Mouse (Mus musculus) cerebral cortex, adult 2 months (tissue): ENCODE data around the gene Gm28043.

Source experiments
- WGBS: fragments of 180-500 bp; shearing (Covaris S2); methylation state at CpG from one replicate; pipeline ENCODE4 v1.1.7; 2018; 5-methylcytosine and 5-hydroxymethylcytosine counted together

The Gm28043 gene

GRCm38 (mm10) chr17:29712565-29712964 lies 97.9 kb downstream of the Gm28043 start:
- WGBS = 66% methylated on average over 7 of the region's 7 CpGs

- 82% methylated on average over 4 of the region's 4 CpGs for WGBS
Measured at GRCm38 (mm10) chr17:29713734-29714133, 99.1 kb downstream of the Gm28043 start.

GRCm38 (mm10) chr17:29716732-29717445 lies 102.2 kb downstream of the Gm28043 start, which contains the start of gene Ccdc167:
Ccdc167 (minus strand) TSS chr17:29717044.
- WGBS = 5% methylated on average over 41 of the region's 41 CpGs

GRCm38 (mm10) chr17:29718660-29719059 lies 104.0 kb downstream of the Gm28043 start:
- WGBS = 67% methylated on average over 8 of the region's 8 CpGs

- 80% methylated on average over 13 of the region's 13 CpGs for WGBS
Measured at GRCm38 (mm10) chr17:29719628-29720575, 105.2 kb downstream of the Gm28043 start.

GRCm38 (mm10) chr17:29720755-29721365 lies 106.2 kb downstream of the Gm28043 start:
- 63% methylated on average over 11 of the region's 11 CpGs for WGBS

GRCm38 (mm10) chr17:29724610-29725009 lies 109.9 kb downstream of the Gm28043 start:
- 29% methylated on average over 6 of the region's 6 CpGs for WGBS

- WGBS = 44% methylated on average over 6 of the region's 6 CpGs
Measured at GRCm38 (mm10) chr17:29725027-29725620, 110.4 kb downstream of the Gm28043 start.

GRCm38 (mm10) chr17:29728082-29728481 lies 113.4 kb downstream of the Gm28043 start:
- WGBS = 71% methylated on average over 8 of the region's 8 CpGs

GRCm38 (mm10) chr17:29730510-29731265 lies 116.0 kb downstream of the Gm28043 start:
- WGBS = 66% methylated on average over 13 of the region's 13 CpGs

GRCm38 (mm10) chr17:29731266-29731952 lies 116.7 kb downstream of the Gm28043 start:
- WGBS = 59% methylated on average over 12 of the region's 12 CpGs

GRCm38 (mm10) chr17:29731953-29732325 lies 117.3 kb downstream of the Gm28043 start:
- 53% methylated on average over 6 of the region's 6 CpGs for WGBS

- 79% methylated on average over 2 of the region's 2 CpGs for WGBS
Measured at GRCm38 (mm10) chr17:29732522-29732921, 117.8 kb downstream of the Gm28043 start.

- WGBS = 68% methylated on average over 15 of the region's 15 CpGs
Measured at GRCm38 (mm10) chr17:29736448-29737014, 121.9 kb downstream of the Gm28043 start.

- WGBS = 16% methylated on average over 22 of the region's 22 CpGs
Measured at GRCm38 (mm10) chr17:29737849-29738804, 123.5 kb downstream of the Gm28043 start.

GRCm38 (mm10) chr17:29747466-29747865 lies 132.8 kb downstream of the Gm28043 start:
- 84% methylated on average over 6 of the region's 6 CpGs for WGBS
